Mouse (Mus musculus) hematopoietic stem cell, adult 5-6 weeks (primary cell): ENCODE data around the gene Pla2g4d. TPM values are rescaled to one million over a fixed set of nuclear protein-coding genes. Genes with fewer than 3 reads are reported as not detected.

Experiments used
- ATAC-seq, 2 experiments: fragments of 125-278 bp in 1 of 2; replicated peaks in 1 of 2; 2 replicates each; pipeline ENCODE4 v1.8.0; 2016 to 2017; ENCODE audit warnings: inconsistent platforms in 2 of 2, mild to moderate bottlenecking in 2 of 2, moderate number of reproducible peaks in 2 of 2, low read depth in 1 of 2, moderate TSS enrichment in 1 of 2; ENCODE audit not compliant: low FRiP score in 2 of 2, poor library complexity in 2 of 2, severe bottlenecking in 2 of 2, insufficient read depth in 1 of 2, low TSS enrichment in 1 of 2
- total RNA-seq: library from RNA; stranded (forward); fragments of 172-1452, 232-1000 nt; gene quantifications from 2 replicates; pipeline ENCODE4 v1.2.3, GENCODE M21; 2017

Pla2g4d gene
- total RNA-seq: not detected in 2 replicates

GRCm38 (mm10) chr2:120288995-120289394 is at the start of gene Pla2g4d:
Gene Pla2g4d, minus strand, starts transcription at chr2:120289197.
- ATAC-seq: no peak

GRCm38 (mm10) chr2:120337886-120338285 is 48.9 kb upstream of the Pla2g4d start:
- no peak for ATAC-seq

- no peak for ATAC-seq
Measured at GRCm38 (mm10) chr2:120331575-120331974, 42.6 kb upstream of the Pla2g4d start.

GRCm38 (mm10) chr2:120315077-120315476 is 26.1 kb upstream of the Pla2g4d start:
- no peak for ATAC-seq

GRCm38 (mm10) chr2:120314487-120314886 is 25.5 kb upstream of the Pla2g4d start:
- no peak for ATAC-seq

- no peak for ATAC-seq
Measured at GRCm38 (mm10) chr2:120313976-120314375, 25.0 kb upstream of the Pla2g4d start, which contains the start of gene Pla2g4f. Gene Pla2g4f, minus strand, starts transcription at chr2:120314165.

GRCm38 (mm10) chr2:120312276-120312825 is 23.4 kb upstream of the Pla2g4d start:
- no peak for ATAC-seq

GRCm38 (mm10) chr2:120304113-120304512 is 15.1 kb upstream of the Pla2g4d start:
- no peak for ATAC-seq

- ATAC-seq: no peak
Measured at GRCm38 (mm10) chr2:120301076-120301475, 12.1 kb upstream of the Pla2g4d start.

GRCm38 (mm10) chr2:120299866-120300265 is 10.9 kb upstream of the Pla2g4d start:
- no peak for ATAC-seq

- ATAC-seq: no peak; a peak in 1 of 4 replicates
Measured at GRCm38 (mm10) chr2:120296160-120296559, 7.2 kb upstream of the Pla2g4d start.

GRCm38 (mm10) chr2:120291471-120292078 is 2.6 kb upstream of the Pla2g4d start:
- no peak for ATAC-seq

GRCm38 (mm10) chr2:120288401-120288800 is 596 bp downstream of the Pla2g4d start:
- no peak for ATAC-seq

GRCm38 (mm10) chr2:120285639-120286038 is 3.4 kb downstream of the Pla2g4d start:
- ATAC-seq: no peak

GRCm38 (mm10) chr2:120284705-120285104 is 4.3 kb downstream of the Pla2g4d start:
- no peak for ATAC-seq

GRCm38 (mm10) chr2:120284094-120284493 is 4.9 kb downstream of the Pla2g4d start:
- ATAC-seq: no peak

- no peak for ATAC-seq
Measured at GRCm38 (mm10) chr2:120283550-120283949, 5.4 kb downstream of the Pla2g4d start.

- ATAC-seq: no peak
Measured at GRCm38 (mm10) chr2:120281221-120281620, 7.8 kb downstream of the Pla2g4d start.

- peak; percentile 50 to 51; a peak in 3 of 4 replicates for ATAC-seq
Measured at GRCm38 (mm10) chr2:120279961-120280360, 9.0 kb downstream of the Pla2g4d start.
